Mouse (Mus musculus) frontal cortex, postnatal 10 days (tissue): ENCODE data around the gene Atxn7l3.
"Not testable (repeated sequence)": the region's sequence is repeated elsewhere in the genome, so short reads cannot be mapped to it uniquely, and the experiment has no call there.

Source experiments
- DNase-seq, 2 experiments: peaks; one replicate each; pipeline ENCODE4 v3.0.0; 2022; ENCODE audit warnings: low spot score in 2 of 2, mixed read lengths in 1 of 2

The Atxn7l3 gene

GRCm38 (mm10) chr11:102294887-102295597 lies 1.4 kb downstream of the Atxn7l3 start:
- no peak for DNase-seq

GRCm38 (mm10) chr11:102294416-102294815 lies 2.0 kb downstream of the Atxn7l3 start:
- DNase-seq = no peak

GRCm38 (mm10) chr11:102293971-102294370 lies 2.5 kb downstream of the Atxn7l3 start:
- DNase-seq = no peak

GRCm38 (mm10) chr11:102291051-102291535 lies 5.3 kb downstream of the Atxn7l3 start:
- DNase-seq = no peak

- DNase-seq = no peak
Measured at GRCm38 (mm10) chr11:102290141-102290540, 6.3 kb downstream of the Atxn7l3 start.

GRCm38 (mm10) chr11:102289511-102290100 lies 6.8 kb downstream of the Atxn7l3 start:
- DNase-seq = no peak

GRCm38 (mm10) chr11:102288913-102289312 lies 7.5 kb downstream of the Atxn7l3 start:
- DNase-seq = no peak

- DNase-seq = no peak
Measured at GRCm38 (mm10) chr11:102288027-102288804, 8.2 kb downstream of the Atxn7l3 start.

GRCm38 (mm10) chr11:102287485-102287884 lies 8.9 kb downstream of the Atxn7l3 start:
- no peak for DNase-seq

GRCm38 (mm10) chr11:102285095-102285834 lies 11.2 kb downstream of the Atxn7l3 start:
- DNase-seq = peak in 1 of 2 experiments; percentile 69

GRCm38 (mm10) chr11:102284501-102285094 lies 11.8 kb downstream of the Atxn7l3 start, which contains the start of gene Tmub2:
Gene Tmub2, plus strand, starts transcription at chr11:102284931.
- DNase-seq = peak; percentile 94 to 95

GRCm38 (mm10) chr11:102283922-102284321 lies 12.5 kb downstream of the Atxn7l3 start:
- DNase-seq = no peak

- DNase-seq = not testable (repeated sequence)
Measured at GRCm38 (mm10) chr11:102280267-102280666, 16.2 kb downstream of the Atxn7l3 start.

GRCm38 (mm10) chr11:102279595-102279994 lies 16.8 kb downstream of the Atxn7l3 start:
- no peak for DNase-seq

GRCm38 (mm10) chr11:102277754-102278153 lies 18.7 kb downstream of the Atxn7l3 start:
- no peak for DNase-seq

- no peak for DNase-seq
Measured at GRCm38 (mm10) chr11:102276411-102276915, 20.0 kb downstream of the Atxn7l3 start.

- no peak for DNase-seq
Measured at GRCm38 (mm10) chr11:102268520-102269244, 27.7 kb downstream of the Atxn7l3 start, which contains the start of gene Asb16. Gene Asb16, plus strand, starts transcription at chr11:102268743.

GRCm38 (mm10) chr11:102267480-102267879 lies 29.0 kb downstream of the Atxn7l3 start:
- DNase-seq = peak in 1 of 2 experiments; percentile 63

- DNase-seq = no peak
Measured at GRCm38 (mm10) chr11:102266631-102267355, 29.6 kb downstream of the Atxn7l3 start.
